Mouse (Mus musculus) lung, postnatal 4 days (tissue): ENCODE measurements around the gene C2cd5.
A peak's percentile ranks its signal among the peaks of the same experiment; 100 is the strongest.

Experiments used
- DNase-seq, 2 experiments: peaks; one replicate each; pipeline ENCODE4 v3.0.0; 2021

The C2cd5 gene

DNA sequence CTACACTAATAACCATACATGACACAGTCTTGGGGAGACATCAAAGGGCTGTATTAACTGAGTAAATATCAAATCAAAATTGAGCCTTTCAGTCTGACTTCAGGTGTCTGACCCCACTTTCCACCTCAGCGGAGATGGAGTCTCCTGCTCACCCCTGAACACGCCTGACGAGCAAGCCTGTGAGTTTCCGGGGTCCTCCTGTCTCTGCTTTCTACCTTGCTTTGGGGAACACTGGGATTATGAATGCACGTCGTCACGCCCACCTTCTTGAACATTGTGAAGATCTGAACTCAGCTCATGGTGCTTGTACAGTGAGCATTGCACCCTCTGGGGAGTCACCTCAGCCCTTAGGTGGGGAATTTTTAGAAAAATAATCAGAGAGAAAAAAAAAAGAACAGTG is 126.7 kb downstream of the C2cd5 start:
- DNase-seq = no peak

DNA sequence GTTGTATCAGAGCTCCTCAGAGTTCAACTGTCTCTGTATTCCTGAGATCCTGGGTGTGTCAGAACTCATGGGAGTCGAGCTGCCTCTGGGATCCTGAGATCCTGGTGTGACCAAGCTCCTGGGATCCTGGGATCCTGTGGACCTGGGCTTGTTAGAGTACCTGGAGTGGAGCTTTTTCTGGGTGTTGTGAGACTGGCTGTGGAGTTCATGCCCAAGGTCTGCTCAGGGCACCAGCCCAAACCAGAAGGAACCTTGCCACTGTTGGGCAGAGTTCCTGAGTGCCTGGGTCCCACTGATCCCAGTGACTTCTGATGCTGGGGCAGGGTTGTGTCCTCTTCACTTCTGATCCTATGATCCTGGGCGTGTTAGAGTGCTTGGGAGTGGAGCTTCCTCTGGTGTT is 127.7 kb downstream of the C2cd5 start:
- no peak for DNase-seq

DNA sequence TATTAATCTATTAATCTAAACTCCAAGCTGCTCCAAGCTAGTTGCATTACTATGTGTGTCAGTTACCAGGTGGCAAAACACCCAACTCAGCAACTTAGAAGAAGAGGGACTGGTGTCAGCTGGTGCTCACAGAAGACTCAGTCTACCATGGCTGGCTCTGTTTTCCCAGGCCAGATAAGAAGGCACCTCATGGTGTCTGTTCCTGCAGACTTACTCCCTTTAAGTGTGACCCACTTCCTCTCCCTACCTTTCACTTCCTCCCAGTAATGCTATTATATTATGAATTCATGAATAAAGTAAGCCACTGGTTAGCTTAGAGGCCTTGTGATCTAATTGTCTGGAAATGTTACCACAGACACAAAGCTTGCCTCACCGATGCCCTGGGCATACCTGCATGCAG is 132.5 kb downstream of the C2cd5 start:
- DNase-seq = no peak

DNA sequence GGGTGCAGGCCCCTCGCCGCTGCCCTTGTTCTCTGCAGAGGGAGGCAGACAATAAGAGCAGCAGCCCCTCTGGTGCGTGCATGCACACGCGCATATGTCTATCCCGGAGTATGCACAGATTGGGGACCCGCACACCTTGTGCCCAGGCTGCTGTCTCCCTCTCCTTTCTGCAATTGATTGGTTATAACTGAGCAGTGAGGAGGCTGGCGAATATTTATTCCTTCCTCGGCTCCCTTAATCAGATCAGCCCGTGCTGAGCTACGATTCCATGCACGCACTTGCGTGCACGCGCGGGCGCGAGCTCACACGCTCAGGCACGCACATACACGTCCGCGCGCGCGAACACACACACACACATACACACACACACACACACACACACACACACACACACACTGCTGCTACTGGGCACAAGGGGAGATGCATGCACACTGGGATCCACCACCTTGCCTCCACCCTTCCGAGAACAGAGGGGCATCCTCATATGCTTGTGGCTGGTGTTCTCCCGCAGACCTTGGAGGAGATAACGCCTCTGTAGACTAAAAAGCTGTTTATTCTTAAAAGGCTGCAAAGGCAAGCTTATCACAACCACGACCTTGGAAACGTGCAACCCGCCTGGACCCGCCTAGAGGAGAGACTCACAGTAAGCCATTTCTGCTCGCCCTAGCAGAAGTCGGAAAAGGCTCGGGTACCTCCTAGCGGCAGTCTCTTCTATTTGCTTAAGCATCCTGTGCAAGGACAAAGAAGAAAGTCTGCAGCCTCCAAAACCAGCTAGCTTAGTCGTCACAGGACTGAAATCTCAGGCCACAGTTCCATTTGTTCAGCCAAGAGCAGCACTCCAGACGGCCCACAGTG is 135.2 kb downstream of the C2cd5 start:
- DNase-seq = peak; percentile 52 to 62

DNA sequence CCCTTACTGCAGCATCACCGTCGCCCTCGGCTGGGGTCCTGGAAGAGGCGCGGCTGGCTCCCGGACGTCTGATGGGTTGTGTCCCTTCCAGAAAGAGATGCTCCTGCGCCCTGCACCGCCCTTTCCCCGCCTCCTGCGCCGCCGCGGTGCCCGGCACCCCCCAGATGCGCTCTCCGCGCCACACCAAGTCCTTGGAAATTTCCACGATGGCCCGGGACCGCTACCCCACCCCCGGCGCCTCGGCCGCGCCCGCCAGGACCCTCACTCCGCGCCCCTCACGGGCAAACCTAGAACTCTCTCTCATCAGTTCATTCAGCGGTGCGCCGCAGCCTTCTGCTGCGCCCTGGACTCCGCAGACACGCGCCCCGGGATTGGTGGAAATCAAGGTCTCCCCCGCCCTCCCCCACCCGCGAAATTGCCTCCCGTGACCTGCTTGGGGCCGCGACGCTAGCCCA is 135.8 kb downstream of the C2cd5 start, which contains the start of gene St8sia1:
St8sia1 (minus strand) TSS at position 377 of the 455 bp plus-strand sequence.
- no peak for DNase-seq

DNA sequence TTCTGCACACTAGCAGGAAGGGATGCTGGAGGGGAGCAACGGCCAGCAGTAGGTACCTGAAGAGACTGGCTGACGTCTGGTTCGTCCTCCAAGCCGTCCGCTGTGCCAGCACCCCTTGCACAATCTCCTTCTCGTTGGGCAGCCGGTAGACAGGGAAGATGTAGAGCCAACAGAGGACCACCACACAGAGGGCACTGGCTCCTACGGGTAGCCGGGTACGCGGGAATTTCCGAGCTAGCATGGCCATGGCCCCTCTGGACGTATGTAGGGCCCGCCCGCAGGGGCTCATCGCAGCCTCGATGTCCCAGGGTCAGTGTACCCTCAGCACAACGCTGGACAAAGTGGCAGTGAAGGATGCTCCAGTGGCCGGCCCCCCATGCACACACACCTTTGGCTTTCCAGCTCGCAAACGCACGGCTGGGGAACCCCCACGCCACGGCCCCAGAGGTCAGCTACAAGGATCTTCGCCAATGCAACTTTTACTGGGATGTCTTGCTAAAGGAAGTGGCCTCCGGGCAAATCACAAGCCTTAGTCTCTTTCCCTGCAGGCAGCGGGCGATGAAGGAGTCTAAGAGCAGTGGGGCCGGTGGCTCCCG is 136.4 kb downstream of the C2cd5 start:
- DNase-seq = no peak

- no peak for DNase-seq
Observed at GRCm38 (mm10) chr6:142962881-142963280, 137.1 kb downstream of the C2cd5 start.

DNA sequence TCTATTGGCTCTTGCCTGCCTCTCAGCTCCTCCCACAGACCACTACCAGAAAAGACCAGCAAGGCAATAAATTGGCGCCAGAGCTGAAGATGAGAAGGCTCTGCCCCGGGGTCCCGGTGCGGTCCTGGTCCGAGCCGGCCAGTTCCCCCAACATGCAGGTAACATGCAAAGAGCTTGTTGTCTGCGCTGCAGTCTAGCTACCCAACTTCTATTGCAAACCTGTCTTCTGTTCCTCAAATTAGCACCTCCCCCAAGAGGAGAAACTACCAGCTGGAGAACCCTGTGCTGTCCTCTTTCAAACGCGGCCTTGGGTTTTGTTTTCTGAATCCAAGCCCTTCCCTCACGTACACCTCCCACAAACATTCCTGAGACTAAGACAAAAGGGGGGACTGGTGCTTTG is 137.5 kb downstream of the C2cd5 start:
- no peak for DNase-seq

DNA sequence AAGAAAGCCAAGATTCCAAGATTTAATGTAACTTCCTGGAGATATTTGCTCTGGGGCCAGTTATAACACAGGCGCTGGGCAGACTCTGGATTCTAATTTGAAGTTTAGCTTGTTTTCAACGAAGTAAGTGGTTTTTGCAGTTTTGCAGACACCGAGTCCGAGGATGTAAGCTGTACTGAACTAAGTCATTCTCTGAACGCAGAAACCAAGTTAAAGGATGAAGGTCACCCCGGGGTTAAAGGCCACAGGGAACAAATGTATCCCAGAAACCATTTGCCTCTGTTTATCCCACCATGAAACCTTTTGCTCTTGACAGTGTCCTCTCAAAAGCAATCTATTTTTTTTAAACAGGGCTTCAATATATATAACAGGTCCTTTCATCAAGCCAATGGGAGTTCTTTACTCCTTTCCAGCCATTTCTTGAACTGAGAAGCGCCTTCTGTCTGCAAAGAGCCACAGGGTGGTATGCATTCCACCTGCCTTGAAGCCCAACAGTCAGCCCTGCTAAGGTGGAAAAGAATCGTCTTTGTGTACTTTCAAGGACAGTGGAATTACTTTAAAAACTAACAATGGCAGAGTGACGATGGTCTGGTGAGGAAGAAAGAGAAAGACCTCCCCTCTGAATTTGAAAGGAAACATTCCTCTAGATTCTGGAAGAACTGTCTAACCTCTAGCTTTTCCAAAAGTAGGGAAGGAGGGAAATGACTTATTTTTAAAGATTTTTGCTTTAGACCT is 138.1 kb downstream of the C2cd5 start:
- no peak for DNase-seq
